Mouse (Mus musculus) retina, postnatal 1 day (tissue): Measurements from ENCODE around the gene Dscaml1.

Experiments
- DNase-seq: peaks from one replicate; pipeline ENCODE4 v3.0.0-alpha.2; 2012

The Dscaml1 gene

DNA sequence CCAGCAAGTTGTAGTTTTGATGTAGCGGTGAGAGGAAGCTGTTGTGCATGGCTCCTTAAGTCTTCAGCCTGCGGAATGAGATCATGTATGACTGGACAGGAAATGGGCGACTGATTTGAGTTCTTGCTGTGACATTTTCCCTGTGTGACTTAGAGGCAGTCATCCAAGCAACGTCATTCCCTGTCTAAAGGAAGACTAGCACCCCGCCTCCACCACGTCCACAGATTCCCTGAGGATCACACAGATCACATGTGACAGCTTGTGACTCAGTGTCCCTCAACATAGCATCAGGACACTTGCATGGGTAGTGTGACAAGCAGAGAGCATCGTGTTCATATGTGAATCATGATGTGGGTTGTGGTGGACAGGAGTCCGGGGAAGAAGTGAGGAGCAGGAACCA is 147.6 kb downstream of the Dscaml1 start:
- no peak for DNase-seq

DNA sequence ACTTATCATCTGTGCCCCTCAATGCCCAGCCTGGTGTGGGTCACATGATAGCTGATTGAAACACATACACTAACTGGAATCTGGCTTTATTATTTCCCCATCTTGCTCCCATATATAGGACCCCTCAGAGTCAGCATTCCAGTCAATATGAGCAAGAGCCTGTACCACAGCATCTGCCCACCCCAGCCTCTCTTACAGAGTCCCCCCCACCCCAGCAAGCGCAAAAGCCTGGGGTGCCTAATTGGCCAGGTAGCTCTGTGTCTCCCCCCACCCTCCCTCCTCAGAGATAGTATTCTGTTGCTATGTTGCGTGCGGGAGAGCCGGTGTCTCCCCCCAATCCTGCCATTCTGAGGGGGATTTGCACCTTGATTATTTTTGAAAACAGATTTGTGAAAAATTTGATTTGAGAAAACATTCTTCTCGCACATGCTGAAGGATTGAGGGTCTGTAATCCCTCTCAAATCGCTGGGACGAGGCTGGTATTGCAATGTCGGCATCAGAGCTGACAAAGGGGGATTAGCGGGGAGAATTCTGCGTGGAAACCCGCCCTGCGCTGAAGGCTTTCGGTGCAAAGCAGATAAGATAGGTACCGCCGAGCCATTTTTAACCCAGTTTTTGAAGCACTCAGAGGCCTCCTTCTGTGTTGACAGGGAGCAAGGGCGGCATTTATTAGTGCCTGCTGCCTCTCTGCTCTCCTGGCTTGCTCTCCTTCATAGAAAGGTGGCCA is 153.8 kb downstream of the Dscaml1 start:
- DNase-seq, result peak; percentile 28

DNA sequence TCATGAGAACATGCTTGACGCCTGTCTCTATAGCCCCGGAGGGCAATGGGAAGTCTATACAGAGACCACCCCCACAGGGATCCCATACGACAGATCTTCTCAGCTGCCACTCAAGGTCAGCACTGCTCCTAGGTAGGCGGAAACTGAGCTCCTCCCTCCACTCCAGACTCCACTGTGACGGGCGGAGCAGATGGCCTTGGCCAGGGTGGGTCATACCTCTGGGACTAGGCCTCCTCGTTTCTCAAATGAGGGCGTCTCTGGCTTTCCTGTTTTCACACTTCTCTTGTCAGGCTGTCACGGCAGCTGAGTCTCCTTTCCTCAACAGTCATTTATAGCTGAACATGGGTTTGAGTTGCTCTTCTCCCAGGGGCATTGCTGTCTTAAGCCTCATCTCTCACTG is 160.0 kb downstream of the Dscaml1 start:
- no peak for DNase-seq

DNA sequence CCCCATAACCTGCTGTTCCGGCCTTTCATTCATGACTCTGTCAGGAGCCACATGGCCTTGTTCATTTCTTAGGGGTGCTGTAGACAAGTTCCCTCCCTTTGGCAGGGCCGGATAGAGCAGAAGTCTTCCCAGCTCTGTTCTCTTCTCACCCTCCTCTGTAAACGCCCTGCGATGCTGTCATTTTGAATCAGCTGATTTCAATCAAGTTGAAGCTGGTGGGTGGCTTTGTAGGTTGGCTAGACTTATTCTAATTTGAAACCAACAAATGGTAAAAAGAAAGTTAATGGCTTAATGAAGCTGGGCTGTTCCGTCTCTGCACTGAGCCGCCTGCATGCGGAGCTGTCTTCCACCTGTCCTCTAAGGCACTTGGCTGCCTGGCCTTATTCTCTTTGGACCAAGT is 161.3 kb downstream of the Dscaml1 start:
- DNase-seq, result no peak

DNA sequence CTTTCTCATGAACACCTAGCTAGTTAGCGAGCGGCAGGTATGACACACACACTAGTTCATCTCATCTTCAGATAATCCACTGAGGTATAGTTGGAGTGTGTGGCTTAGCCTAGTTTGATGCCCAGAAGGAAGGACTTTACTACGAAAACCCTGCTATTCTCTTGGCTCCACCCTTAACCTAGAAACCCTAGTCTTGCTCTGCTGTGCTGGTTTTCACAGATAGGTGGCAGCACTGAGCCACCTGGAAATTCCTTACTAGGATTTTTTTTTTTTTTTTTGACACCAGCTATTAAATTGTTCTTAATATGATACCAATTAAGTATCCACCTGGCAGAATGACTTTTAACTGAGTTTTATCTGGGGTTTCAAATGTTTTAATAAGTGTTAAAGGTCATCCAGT is 163.4 kb downstream of the Dscaml1 start:
- peak; percentile 77 for DNase-seq

DNA sequence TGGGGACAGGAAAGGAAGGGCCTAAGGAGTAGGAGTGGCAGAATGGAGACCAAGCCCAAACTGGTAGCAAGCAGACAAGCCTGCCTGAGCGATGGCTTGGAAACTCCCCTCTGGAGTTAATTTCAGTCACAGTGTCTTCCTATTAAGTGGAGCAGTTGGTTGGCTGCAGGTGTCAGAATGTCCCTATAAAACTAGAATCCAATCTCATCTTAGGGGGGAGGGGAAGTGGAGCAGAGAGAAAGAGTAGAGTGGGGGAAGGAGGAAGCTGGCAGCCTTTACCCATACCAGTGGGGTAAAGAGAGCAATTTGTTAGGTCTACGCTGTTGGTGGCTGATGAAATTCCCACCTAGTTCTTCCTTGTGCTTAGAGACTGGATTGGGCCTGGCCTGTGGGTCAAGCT is 164.6 kb downstream of the Dscaml1 start:
- DNase-seq, result no peak

DNA sequence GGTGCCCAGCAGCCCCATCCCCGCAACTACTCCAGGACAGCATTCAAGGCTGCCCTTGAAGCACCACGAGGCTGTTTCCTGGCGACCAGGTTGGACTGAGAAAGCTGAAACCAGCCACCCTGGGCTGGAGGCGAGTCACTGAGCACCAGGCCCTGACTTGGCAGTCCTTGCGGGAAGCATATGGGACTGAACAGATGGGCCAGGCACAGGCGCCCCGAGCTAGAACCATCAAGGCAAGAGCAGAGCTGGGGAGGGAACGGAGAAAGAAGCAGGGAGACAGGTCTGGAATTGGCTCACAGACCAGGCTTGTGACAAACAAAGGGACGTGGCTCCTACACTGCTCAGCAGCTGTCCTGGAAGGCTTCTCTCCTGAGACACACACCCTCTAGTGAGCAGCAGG is 165.9 kb downstream of the Dscaml1 start:
- DNase-seq, result no peak

DNA sequence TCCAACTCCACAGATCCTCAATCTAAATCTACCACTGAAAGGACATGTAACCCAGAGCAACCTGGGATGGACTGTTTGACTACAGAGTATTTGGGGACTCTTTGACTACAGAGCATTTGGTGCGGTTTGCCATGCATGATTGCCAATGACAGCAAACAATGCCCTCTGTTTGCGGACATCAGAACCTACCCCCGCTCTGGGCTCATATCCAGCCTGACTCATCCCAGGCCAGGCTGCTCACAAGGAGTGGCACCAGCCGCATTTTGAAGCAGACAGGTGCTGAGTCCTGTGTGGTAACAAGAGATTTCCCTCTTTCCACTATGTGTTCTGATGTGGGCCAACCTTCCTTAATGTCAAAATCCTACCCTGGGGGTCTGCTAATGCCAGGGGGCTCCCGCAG is 171.7 kb downstream of the Dscaml1 start:
- peak; percentile 67 for DNase-seq

DNA sequence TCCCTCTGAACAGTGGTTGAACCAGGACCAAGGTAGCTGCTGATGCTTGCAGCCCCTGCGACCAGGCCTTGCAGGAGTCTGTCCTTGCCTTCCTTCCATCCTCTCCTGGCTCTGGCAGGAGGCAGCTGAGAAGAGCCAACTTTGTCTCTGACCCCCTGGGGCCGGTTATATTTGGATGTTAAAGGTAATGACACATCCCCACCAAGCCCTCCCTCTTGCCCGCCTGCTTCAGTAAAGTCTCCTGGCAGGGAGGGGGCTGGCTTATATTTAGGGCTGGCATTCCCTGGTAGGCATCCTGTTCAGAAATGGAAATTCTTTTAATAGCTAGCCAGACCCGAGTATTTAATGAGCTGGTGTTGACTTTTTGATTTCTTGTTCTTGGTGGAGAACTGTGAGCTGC is 172.9 kb downstream of the Dscaml1 start:
- no peak for DNase-seq

DNA sequence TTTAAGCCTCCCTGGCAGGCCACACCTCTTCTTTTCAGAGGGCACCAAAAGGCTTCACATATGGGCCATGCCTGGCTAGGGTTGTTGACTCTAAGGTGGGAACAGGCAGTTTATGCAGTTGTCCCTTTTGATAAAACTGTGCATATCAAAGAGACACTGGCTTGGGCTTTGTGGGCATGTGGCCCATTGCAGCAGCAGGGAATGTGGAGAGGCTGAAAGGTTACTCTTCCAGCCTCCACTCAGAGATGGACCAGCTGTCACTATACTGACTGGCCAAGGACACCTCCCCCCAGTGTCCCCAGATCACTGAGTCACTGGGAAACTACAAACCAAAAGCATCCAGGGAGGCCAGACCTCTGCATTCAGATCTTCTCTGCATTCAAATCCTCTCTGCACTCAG is 180.9 kb downstream of the Dscaml1 start:
- no peak for DNase-seq

DNA sequence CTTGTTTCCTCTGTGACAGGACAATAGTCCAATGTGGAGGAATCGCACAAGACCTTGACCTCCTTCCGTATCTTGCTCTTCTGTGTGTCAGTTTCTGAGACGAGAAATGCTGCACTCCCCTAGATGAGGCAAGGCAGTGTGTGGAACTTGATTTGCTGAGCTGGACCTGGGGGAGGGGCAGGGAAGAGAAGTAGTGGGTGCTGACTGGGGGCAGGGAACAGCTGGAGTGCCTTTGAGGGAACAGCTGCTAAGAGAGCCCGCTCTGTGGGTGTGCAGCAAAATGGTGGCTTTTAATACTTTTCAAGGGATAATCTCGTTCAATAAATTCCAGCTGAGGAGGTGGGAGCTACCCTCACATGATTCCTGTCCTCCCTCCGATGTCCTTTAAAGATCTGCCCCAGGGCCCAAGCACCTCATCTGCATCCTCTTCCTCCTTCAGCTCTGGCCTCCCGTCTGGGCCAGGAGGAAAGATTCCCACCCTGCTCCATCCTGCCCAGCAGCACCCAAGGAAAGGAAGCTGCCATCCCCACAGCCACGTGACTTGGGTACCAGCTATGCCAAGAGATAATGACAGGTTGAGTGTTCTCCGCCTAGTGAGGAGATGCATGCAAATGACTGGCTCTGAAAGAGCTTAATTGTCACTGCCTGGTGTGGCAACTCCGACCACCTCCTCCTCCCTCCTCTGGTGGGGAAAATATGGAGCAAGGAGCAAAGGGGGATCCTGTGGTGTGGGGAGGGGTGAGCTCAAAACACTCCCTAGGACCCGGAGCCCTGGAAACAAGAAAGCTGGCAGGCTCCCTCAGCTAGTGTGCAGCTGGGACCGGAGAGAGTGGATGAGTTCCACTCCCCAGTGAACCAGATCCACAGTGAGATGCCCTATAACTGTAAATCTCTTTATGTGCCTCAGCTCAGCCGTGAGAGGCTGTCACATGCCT is 181.9 kb downstream of the Dscaml1 start:
- DNase-seq, result peak; percentile 87

DNA sequence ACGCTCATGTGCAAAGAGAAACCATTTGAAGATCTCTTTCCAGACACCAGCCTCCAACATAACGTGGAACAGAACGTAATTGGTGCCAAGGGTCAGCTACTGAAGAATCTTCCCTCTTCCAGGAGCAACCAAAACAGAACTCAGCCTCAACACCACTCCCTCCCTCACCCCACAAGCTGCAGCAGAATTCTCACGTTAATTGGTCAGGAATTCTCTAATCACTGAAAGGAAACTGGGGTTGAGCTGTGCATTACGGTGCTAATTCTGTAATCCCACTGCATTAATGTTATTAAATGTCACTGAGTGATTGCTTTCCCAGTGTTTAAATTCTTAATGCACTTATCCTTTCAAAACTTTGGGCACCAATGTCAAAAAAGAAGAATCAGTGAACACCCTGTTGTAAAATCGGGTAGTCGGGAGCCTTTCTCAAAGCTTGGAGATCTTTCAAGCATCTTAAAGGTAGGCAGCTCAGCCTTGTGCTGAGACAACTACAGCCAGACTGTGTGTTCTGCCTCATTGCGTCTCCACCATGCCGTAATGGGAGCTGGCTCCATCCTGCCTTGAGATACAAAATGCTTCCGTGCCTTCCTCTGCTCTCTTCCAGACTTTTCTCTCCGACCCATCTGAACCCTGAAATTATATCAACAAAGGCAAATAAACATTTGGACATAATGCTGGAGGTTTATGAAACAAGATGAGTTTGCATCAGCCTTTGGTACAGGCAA is 184.1 kb downstream of the Dscaml1 start:
- DNase-seq, result peak; percentile 63

DNA sequence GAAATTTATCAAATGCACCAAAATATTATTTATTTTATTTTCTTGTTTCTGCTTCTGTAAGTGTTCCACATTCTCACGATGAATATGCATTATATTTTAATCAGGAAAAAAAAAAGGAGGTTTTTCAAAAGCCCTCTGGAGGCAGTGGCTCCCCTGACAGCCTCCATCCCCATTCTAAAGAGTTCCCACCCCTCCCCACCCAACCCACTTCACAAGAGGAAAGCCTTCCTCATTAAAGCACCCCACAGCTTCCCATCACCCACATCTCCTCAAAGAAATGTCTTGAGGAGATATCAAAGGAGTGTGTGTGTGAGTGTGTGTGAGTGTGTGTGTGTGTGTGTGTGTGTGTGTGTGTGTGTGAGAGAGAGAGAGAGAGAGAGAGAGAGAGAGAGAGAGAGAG is 188.2 kb downstream of the Dscaml1 start:
- DNase-seq, result no peak

DNA sequence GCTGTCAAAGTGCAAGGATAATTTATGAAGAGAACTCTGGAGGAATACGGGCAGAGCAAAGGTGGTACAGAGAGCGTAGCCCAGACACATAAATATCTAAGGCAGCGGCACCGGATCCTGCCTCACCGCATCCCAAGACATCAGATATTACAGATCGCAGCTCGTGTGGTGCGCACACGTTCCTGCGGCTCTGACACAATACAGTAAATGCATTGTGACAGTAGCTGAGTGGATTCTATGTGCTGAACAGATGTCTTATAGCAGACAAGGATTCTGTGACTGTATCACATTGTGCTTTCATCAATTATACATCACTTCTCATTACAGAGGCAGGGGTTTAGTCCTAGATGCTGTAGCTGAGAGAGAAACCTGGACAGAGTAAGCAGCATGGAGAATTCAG is 191.5 kb downstream of the Dscaml1 start:
- peak; percentile 45 for DNase-seq

DNA sequence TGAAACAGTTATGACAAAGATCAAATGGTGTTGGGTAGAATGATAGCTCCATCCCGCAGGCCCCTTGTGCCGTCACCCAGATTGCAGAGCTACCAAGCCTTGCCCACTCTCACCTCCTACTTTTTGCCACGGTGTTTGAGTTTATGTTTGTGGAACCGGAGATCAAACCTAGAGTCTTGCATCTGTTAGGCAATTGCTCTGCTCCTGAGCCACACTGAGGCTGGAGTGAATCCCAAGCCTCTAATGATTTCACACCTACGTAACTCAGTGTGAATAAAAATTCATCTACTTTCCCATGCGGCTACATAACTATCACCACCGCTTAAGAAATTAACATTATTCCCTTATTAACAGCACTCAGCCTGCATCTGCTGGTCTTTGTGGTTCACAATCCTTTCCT is 192.0 kb downstream of the Dscaml1 start:
- no peak for DNase-seq

DNA sequence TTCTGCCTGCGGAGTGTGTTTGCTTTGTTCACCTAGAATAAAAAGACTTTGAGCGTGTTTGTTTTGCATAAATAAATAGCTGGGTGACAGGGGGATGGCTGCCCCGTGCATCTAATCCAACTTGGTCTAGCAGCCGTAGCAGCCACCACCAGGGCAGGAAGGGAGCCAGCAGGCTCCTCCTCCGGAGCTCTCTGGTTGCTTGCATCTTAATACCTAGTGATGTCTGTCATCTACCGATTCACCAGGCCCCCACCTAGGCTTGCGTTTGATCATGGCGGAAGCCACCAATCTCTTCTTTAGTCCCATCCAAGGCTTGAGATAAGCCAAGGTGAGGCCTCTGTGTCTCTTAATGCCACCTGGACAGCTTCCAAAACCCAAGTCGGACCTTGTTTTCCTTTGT is 193.6 kb downstream of the Dscaml1 start:
- DNase-seq, result no peak

DNA sequence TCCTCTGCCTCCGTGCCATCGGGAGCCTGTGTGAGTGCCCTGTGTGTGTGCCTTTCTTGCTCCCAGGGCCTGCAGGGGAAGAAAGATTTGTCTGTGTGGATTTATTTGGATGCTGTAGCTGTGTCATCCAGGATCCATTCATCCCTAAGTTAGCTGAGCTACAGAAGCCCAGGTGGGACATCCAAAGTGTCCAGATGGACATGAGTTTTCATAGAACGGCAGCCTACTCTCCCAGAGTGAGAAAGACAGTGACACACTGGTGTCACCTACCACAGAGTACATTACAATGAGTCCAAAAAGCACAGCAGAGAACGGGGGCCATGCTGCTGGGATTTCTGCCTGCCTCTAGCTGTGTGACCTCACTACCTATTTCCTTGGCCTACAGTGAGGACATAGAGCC is 194.5 kb downstream of the Dscaml1 start:
- DNase-seq, result no peak

DNA sequence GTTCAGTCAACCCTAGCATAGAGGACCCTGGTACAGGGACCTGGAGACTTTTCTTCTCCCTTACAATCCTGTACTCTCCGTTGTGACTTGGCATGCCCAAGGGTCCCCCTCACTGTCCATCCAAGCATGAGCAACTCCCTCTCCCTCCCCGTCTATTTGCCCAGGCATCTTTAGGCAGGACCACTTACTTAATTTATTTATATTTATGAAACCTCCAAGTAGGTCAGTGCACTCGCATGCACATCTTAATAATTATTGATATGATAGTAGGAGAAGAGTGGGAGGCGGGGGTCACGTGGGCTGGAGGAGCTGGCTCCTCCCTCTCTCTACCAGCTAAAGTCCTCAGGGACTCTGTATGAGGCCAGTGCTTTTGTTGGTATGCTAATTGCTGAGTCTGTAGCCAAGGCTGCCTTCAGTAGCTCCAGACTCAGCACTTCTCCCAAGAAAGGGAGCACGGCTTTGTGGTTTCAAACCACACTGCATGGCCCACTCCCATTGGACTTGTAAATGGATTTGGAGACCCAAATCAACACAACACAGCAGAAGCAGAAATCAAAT is 199.5 kb downstream of the Dscaml1 start:
- DNase-seq, result peak; percentile 86

DNA sequence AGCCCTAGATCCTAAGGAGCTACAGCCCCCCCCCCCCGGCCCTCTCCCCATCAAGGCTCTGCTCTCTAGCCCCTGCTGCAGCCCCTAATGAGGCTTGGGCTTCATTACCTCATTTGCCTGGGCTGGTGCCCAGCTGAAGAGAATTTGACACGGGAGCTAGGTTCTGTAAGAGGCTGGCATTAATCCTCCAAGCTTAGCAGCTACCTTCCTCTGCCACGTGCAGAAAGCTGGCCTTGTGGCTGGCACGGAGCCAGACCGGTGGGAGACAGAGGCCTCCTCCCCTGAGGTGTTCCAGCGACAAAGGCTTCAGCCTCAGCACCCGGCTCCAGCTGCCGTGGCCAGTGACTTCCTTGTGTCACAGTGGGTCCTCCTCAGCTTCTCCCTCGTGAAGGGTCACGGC is 206.1 kb downstream of the Dscaml1 start:
- peak; percentile 94 for DNase-seq

DNA sequence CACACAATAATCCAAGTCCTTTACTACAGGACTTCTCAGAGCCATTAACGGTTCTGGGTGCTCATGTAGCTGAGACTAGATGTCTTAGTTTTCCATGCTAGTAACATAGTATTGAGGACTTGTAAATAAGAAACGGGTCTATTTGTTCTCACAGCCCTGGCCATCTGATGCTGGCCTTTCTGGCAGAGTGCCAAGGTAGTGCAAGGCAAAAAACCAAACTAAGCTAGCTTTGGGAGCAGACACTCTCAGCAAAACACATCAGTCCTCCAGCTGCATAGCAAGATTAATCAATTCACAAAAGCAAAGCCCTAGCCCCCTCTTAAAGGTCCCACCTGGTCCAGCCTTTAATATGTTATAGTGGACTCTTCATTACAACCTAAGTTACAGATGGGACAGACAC is 206.6 kb downstream of the Dscaml1 start:
- peak; percentile 68 for DNase-seq

DNA sequence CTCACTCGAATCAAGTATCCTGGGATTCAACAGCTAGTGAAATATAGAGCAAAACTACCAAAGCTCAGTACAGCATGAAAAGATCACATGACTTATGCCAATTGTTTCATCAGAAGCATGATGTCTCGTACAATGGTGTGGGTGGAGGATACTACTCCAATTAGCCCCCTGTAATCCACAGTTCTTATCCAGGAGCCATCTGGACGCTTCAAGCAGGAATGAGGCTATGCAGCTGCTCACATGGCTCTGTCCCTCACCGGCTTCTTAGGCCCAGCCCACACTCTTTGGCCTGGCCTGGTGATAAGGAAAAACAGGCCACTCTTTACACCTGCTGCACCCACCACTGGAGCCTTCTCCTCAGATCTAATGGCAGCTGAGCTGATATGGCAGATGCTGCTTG is 208.6 kb downstream of the Dscaml1 start:
- peak; percentile 88 for DNase-seq

DNA sequence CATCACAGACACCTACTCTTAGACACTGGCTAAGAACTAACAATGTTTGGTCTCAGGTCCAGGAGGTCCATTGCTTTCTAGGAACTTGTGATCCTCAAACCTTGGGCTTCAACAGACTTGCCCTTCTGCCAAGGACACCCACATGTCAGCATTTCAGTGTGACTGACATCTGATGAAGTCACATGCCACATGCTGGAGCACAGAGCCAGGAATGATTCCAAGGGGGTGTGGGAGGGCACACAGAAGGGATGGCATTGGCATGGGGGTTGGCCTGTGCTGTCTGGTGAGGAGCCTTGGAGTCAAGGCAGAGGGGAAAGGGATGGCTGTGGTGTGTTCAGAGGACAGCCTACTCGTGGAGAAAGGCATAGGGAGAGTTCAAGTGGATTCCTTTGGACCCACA is 210.9 kb downstream of the Dscaml1 start:
- DNase-seq, result no peak

DNA sequence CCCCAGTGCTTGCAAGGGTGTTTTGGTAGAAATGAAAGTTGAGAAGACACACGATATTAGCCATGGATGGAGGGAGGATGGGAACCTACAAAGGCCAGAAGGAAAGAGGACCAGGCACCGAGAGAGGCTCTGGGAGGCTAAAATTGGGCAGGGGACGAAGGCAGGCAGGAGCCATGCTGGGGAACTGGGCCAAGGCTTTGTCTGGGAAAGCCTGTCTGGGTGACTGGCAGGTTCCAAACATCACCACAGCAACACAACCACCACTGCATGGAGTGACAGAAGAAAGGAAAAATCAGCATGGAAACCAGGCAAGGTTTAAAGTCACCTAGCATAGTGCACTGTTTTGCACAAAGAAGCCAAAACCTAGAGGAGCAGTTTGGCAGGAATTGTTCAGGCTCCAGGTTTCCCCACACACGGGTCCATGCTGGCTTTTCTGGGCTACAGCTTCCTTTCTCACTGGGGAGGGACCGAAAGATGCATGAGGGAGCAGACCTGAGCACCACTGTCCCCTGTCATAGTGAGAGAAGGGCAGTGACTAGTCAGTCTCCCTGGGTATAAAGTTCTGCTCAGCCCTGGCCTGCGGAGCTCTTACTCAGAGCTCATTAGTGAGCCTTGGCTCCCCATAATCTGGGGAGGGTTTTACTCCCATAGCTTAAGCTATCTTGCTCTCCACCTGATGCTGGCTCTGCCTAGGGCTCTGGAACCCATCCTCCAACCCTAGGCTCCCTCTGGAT is 211.9 kb downstream of the Dscaml1 start:
- DNase-seq, result no peak
